Mouse (Mus musculus) hindbrain, embryonic 12.5 days (tissue): ENCODE measurements around the gene Sod1. TPM values are rescaled to one million over a fixed set of nuclear protein-coding genes. Genes with fewer than 3 reads are reported as not detected.

Experiments
- ATAC-seq: fragments of 200-750 bp; cut with Nextera tagmentation; 2 replicates; pipeline ENCODE4 v1.8.0; 2017; ENCODE audit warnings: moderate TSS enrichment; ENCODE audit not compliant: low FRiP score
- H3K27ac ChIP-seq: fragments of 300-500 bp; sonication (generic); 2 replicates; pipeline ENCODE4 v1.5.1; 2016; ENCODE audit warnings: mild to moderate bottlenecking
- H3K27me3 ChIP-seq: fragments of 300-500 bp; sonication (generic); 2 replicates; pipeline ENCODE4 v1.6.1; 2016; ENCODE audit warnings: mild to moderate bottlenecking
- H3K36me3 ChIP-seq: fragments of 300-500 bp; sonication (generic); 2 replicates; pipeline ENCODE4 v1.6.1; 2016; ENCODE audit warnings: mild to moderate bottlenecking
- H3K4me1 ChIP-seq: fragments of 300-500 bp; sonication (generic); 2 replicates; pipeline ENCODE4 v1.6.1; 2016
- H3K4me2 ChIP-seq: fragments of 300-500 bp; sonication (generic); replicated peaks from 2 replicates; pipeline ENCODE4 v1.6.1; 2016; ENCODE audit warnings: mild to moderate bottlenecking
- H3K4me3 ChIP-seq: fragments of 300-500 bp; sonication (generic); 2 replicates; pipeline ENCODE4 v1.5.1; 2016; ENCODE audit warnings: mild to moderate bottlenecking
- H3K9ac ChIP-seq: fragments of 300-500 bp; sonication (generic); 2 replicates; pipeline ENCODE4 v1.6.1; 2016; ENCODE audit warnings: mild to moderate bottlenecking, moderate library complexity
- H3K9me3 ChIP-seq: fragments of 300-500 bp; sonication (generic); replicated peaks from 2 replicates; pipeline ENCODE4 v1.6.1; 2016; ENCODE audit warnings: mild to moderate bottlenecking
- WGBS: fragments of 180-500 bp; shearing (Covaris S2); methylation state at CpG from one replicate; pipeline ENCODE4 v1.1.7; 2016; 5-methylcytosine and 5-hydroxymethylcytosine counted together
- polyA plus RNA-seq: library from polyadenylated mRNA; unstranded; fragments of >200 nt; fragmentation: Nextera tagmentation; extraction: Ambion mirVana; gene quantifications from 2 replicates; pipeline ENCODE4 v1.2.1, GENCODE M21; 2016

The Sod1 gene
- 702 and 781 TPM in 2 replicates for polyA plus RNA-seq

- WGBS: 2% methylated on average over 63 of the region's 63 CpGs
- H3K9me3 ChIP-seq: no peaks in the 10 kb centered on the region
- peaks cover 24% of the 10 kb centered on the region for H3K4me1 ChIP-seq
- peak within 1 kb of the TSS; percentile 90 for H3K27ac ChIP-seq
- ATAC-seq: peak; percentile 97
- H3K4me2 ChIP-seq: peak within 1 kb of the TSS; percentile 71
- H3K9ac ChIP-seq: peak within 1 kb of the TSS; percentile 93
- H3K4me3 ChIP-seq: peak within 1 kb of the TSS; percentile 93
- peaks cover 16% of the 10 kb centered on the region for H3K36me3 ChIP-seq
- H3K27me3 ChIP-seq: no peaks in the 10 kb centered on the region
These were observed at the start of gene Sod1 for GRCm38 (mm10) chr16:90220026-90220891. TSS of gene Sod1 (plus strand) at chr16:90220754.

- H3K4me3 ChIP-seq: no peak overlapping the region
- WGBS: 53% methylated on average over 8 of the region's 8 CpGs
- no peak overlapping the region for H3K4me2 ChIP-seq
- peaks cover 6% of the 10 kb centered on the region; the same call in 1 of the 2 replicates for H3K4me1 ChIP-seq
- 0 out of 2 replicates have a peak, but pooled peaks have one; percentile 42 for ATAC-seq
- H3K27ac ChIP-seq: no peak overlapping the region
- H3K27me3 ChIP-seq: no peaks in the 10 kb centered on the region
- H3K36me3 ChIP-seq: no peaks in the 10 kb centered on the region
- no peak overlapping the region for H3K9ac ChIP-seq
- no peaks in the 10 kb centered on the region for H3K9me3 ChIP-seq
These were observed 49.1 kb upstream of the Sod1 start for GRCm38 (mm10) chr16:90171416-90171815.

GRCm38 (mm10) chr16:90176472-90176871, 44.1 kb upstream of the Sod1 start:
- WGBS: 31% methylated on average over 10 of the region's 10 CpGs
- Histone ChIP-seq H3K36me3 (no peaks in the 10 kb centered on the region), H3K4me2 (no peak overlapping the region), H3K27me3 (no peaks in the 10 kb centered on the region), H3K9ac (no peak overlapping the region), H3K27ac (no peak overlapping the region), H3K4me1 (peaks cover 4% of the 10 kb centered on the region; the same call in 1 of the 2 replicates), H3K4me3 (no peak overlapping the region), H3K9me3 (no peaks in the 10 kb centered on the region)
- ATAC-seq: no peak; the same call in 1 of the 2 replicates

GRCm38 (mm10) chr16:90177425-90177824, 43.1 kb upstream of the Sod1 start:
- no peaks in the 10 kb centered on the region for H3K36me3 ChIP-seq
- no peak overlapping the region for H3K27ac ChIP-seq
- no peak overlapping the region for H3K4me2 ChIP-seq
- H3K27me3 ChIP-seq: no peaks in the 10 kb centered on the region
- no peak for ATAC-seq
- H3K9me3 ChIP-seq: no peaks in the 10 kb centered on the region
- peaks cover 4% of the 10 kb centered on the region; the same call in 1 of the 2 replicates for H3K4me1 ChIP-seq
- no peak overlapping the region for H3K4me3 ChIP-seq
- H3K9ac ChIP-seq: no peak overlapping the region
- WGBS: 84% methylated on average over 8 of the region's 8 CpGs

DNA sequence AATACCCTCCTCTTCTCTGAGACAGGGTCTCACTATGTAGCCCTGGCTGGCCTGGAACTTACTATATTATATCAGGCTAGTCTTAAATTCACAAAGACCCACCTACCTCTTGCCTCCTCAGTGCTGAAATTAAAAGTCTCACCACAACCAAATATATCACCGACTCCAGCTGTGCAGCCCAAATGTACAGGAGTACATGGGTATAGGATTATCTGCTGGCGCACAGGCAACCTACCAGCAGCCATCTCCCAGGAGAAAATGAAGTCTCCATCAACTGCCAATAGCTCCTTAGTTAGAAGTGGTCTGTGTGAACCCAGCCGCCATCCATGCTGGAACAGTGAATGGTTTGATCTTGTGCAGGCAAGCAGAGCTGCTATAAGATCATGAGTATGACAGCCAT, 42.1 kb upstream of the Sod1 start:
- Histone ChIP-seq H3K9me3 (no peaks in the 10 kb centered on the region), H3K27me3 (no peaks in the 10 kb centered on the region), H3K27ac (no peak overlapping the region), H3K4me2 (no peak overlapping the region), H3K9ac (no peak overlapping the region), H3K4me3 (no peak overlapping the region), H3K4me1 (peaks cover 4% of the 10 kb centered on the region; the same call in 1 of the 2 replicates), H3K36me3 (no peaks in the 10 kb centered on the region)
- 98% methylated on average over 3 of the region's 3 CpGs for WGBS
- no peak for ATAC-seq

- Histone ChIP-seq H3K4me1 (peaks cover 4% of the 10 kb centered on the region; the same call in 1 of the 2 replicates), H3K27ac (no peak overlapping the region), H3K27me3 (no peaks in the 10 kb centered on the region), H3K36me3 (no peaks in the 10 kb centered on the region), H3K9me3 (no peaks in the 10 kb centered on the region), H3K4me3 (no peak overlapping the region), H3K9ac (no peak overlapping the region), H3K4me2 (no peak overlapping the region)
- 85% methylated on average over 5 of the region's 5 CpGs for whole genome bisulfite sequencing
- no peak for ATAC-seq
These were observed 40.7 kb upstream of the Sod1 start for GRCm38 (mm10) chr16:90179892-90180291.

- Histone ChIP-seq H3K4me1 (peaks cover 4% of the 10 kb centered on the region; the same call in 1 of the 2 replicates), H3K36me3 (no peaks in the 10 kb centered on the region), H3K4me3 (no peak overlapping the region), H3K4me2 (no peak overlapping the region), H3K9me3 (no peaks in the 10 kb centered on the region), H3K27me3 (no peaks in the 10 kb centered on the region), H3K27ac (no peak overlapping the region), H3K9ac (no peak overlapping the region)
- no peak for ATAC-seq
- 83% methylated on average over 6 of the region's 6 CpGs for WGBS
These were observed 39.6 kb upstream of the Sod1 start for GRCm38 (mm10) chr16:90180975-90181374.

GRCm38 (mm10) chr16:90181673-90182072, 38.9 kb upstream of the Sod1 start:
- Histone ChIP-seq H3K36me3 (no peaks in the 10 kb centered on the region), H3K27me3 (no peaks in the 10 kb centered on the region; the same call in 1 of the 2 replicates), H3K4me2 (no peak overlapping the region), H3K9ac (no peak overlapping the region), H3K9me3 (no peaks in the 10 kb centered on the region), H3K4me1 (no peaks in the 10 kb centered on the region), H3K4me3 (no peak overlapping the region), H3K27ac (no peak overlapping the region)
- WGBS: 90% methylated on average over 8 of the region's 8 CpGs
- ATAC-seq: no peak

- WGBS: 80% methylated on average over 6 of the region's 6 CpGs
These were observed 36.4 kb upstream of the Sod1 start for GRCm38 (mm10) chr16:90184135-90184534.

DNA sequence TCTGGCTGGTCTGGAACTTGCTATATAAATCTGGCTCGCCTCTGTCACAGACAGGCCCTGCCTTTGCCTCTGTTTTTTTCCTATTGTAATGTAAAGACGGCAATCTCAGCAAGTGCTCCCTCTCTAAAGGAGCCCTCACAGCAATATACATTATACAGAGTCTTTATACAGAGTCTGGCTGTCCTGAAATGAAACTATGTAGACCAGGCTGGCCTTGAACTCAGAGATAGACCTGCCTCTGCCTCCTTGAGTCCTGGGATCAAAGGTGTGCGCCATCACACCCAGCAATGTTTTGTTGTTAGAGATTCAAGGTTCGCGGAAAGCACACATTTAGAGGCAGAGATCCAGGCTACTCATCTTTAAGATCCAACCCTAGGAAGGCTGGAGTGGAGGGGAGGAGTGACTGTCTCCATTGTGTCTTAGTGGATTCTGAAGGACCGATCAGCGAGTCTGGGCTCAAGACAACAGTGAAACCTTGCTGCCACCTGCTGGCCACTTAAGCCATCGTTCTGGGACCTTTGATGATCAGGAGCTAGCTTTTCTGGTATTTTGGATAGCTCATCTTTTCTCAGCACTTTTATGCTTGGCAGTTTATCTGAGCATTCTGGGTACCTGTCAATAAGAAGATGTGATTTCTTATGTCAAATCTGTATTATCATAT, 34.5 kb upstream of the Sod1 start:
- no peak overlapping the region for H3K4me3 ChIP-seq
- H3K9me3 ChIP-seq: no peaks in the 10 kb centered on the region
- H3K27ac ChIP-seq: no peak overlapping the region
- 43% methylated on average over 8 of the region's 8 CpGs for WGBS
- no peaks in the 10 kb centered on the region for H3K36me3 ChIP-seq
- H3K4me2 ChIP-seq: no peak overlapping the region
- no peak overlapping the region for H3K9ac ChIP-seq
- H3K4me1 ChIP-seq: no peaks in the 10 kb centered on the region
- peak; percentile 72 for ATAC-seq
- H3K27me3 ChIP-seq: no peaks in the 10 kb centered on the region; the same call in 1 of the 2 replicates

More at GRCm38 (mm10) chr16:90184135-90184534, 36.4 kb upstream of the Sod1 start:
- no peak overlapping the region for H3K27ac ChIP-seq
- H3K4me3 ChIP-seq: no peak overlapping the region
- H3K27me3 ChIP-seq: no peaks in the 10 kb centered on the region; the same call in 1 of the 2 replicates
- no peak for ATAC-seq
- H3K4me1 ChIP-seq: no peaks in the 10 kb centered on the region
- H3K36me3 ChIP-seq: no peaks in the 10 kb centered on the region
- no peak overlapping the region for H3K4me2 ChIP-seq
- no peaks in the 10 kb centered on the region for H3K9me3 ChIP-seq
- no peak overlapping the region for H3K9ac ChIP-seq

DNA sequence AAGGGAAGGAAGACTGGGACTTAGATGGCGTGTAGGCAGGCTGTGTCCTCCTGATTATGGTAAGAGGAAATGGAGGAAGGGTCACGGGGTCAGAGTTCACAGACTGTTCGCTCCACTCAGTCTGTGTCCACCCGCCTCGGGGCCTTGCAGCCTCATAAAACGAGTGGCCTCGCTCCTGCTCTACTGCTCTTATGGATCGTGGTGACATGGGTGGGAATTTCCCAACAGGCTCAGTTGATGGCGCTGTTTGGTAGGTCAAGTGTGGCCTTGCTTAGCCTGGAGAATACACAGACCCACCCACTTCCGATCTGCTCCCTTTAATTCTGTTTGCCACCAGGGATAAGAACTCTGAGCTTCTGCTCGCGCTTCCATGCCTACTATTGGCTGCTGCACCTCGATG, 33.1 kb upstream of the Sod1 start:
- no peaks in the 10 kb centered on the region for H3K9me3 ChIP-seq

GRCm38 (mm10) chr16:90191289-90191688, 29.3 kb upstream of the Sod1 start:
- Histone ChIP-seq H3K36me3 (no peaks in the 10 kb centered on the region), H3K27me3 (no peaks in the 10 kb centered on the region; the same call in 1 of the 2 replicates), H3K4me3 (no peak overlapping the region), H3K4me1 (no peaks in the 10 kb centered on the region), H3K9ac (no peak overlapping the region), H3K9me3 (no peaks in the 10 kb centered on the region), H3K4me2 (no peak overlapping the region), H3K27ac (no peak overlapping the region)
- 71% methylated on average over 6 of the region's 6 CpGs for WGBS
- ATAC-seq: no peak

More for the DNA sequence above, 33.1 kb upstream of the Sod1 start:
- Histone ChIP-seq H3K9ac (no peak overlapping the region), H3K36me3 (no peaks in the 10 kb centered on the region), H3K4me1 (no peaks in the 10 kb centered on the region), H3K4me2 (no peak overlapping the region), H3K27ac (no peak overlapping the region), H3K4me3 (no peak overlapping the region), H3K27me3 (no peaks in the 10 kb centered on the region; the same call in 1 of the 2 replicates)
- 37% methylated on average over 13 of the region's 13 CpGs for WGBS
- ATAC-seq: no peak
